ENCODE assay signal across 7 mouse cellular contexts in genomic region chr3:96262216-96262875, GRCm38 (mm10). TPM values are rescaled to one million over a fixed set of nuclear protein-coding genes. Genes with fewer than 3 reads are reported as not detected.
DNase-seq lines count a peak whose midpoint lies in the region; ATAC-seq lines count a peak whose summit lies in the region.

No protein-coding gene starts in this region.

- H3K4me3 ChIP-seq in embryonic facial prominence, embryonic 11.5 days (ENCODE audit: low read depth, low read length) = peak overlapping the region; percentile 55
- H3K4me3 ChIP-seq in limb, embryonic 11.5 days (ENCODE audit: low read depth, low read length) = peak overlapping the region; percentile 50
- peak overlapping the region; percentile 59 for H3K4me3 ChIP-seq in midbrain, embryonic 13.5 days (replicated peaks)

- peak overlapping the region; percentile 89 for H3K4me2 ChIP-seq in embryonic facial prominence, embryonic 11.5 days (ENCODE audit: low read depth, low read length)
- H3K4me2 ChIP-seq in limb, embryonic 11.5 days (ENCODE audit: low read depth, severe bottlenecking) = peak overlapping the region; percentile 83
- H3K4me2 ChIP-seq in midbrain, embryonic 13.5 days (replicated peaks) = peak overlapping the region; percentile 77

- no peaks in the 10 kb centered on the region; the same call in 1 of the 2 replicates for H3K4me1 ChIP-seq in embryonic facial prominence, embryonic 11.5 days (ENCODE audit: control insufficient read depth, insufficient read depth, low read length)
- H3K4me1 ChIP-seq in limb, embryonic 11.5 days (ENCODE audit: control insufficient read depth, insufficient read depth, low read length) = peaks cover 14% of the 10 kb centered on the region
- peaks cover 27% of the 10 kb centered on the region for H3K4me1 ChIP-seq in midbrain, embryonic 13.5 days (replicated peaks)

- H3K9ac ChIP-seq in embryonic facial prominence, embryonic 11.5 days (replicated peaks; ENCODE audit: low read length) = peak overlapping the region; percentile 80
- peak overlapping the region; percentile 77 for H3K9ac ChIP-seq in limb, embryonic 11.5 days (ENCODE audit: low read length)
- peak overlapping the region; percentile 80 for H3K9ac ChIP-seq in midbrain, embryonic 13.5 days (replicated peaks)

- peak; percentile 88 for DNase-seq in adrenal gland, postnatal 10 days
- peak; percentile 82 for DNase-seq in embryonic facial prominence, embryonic 11.5 days (ENCODE audit: low spot score)
- peak; percentile 100 for DNase-seq in heart, adult 11 months
- DNase-seq in kidney, adult 18-20 months = peak; percentile 76
- peak; percentile 78 for DNase-seq in limb, embryonic 11.5 days (ENCODE audit: low spot score)
- DNase-seq in spleen, postnatal 10 days (ENCODE audit: low spot score in 2 of 2) = peak; percentile 74 to 84

- under 1% methylated on average over 19 of the region's 19 CpGs for WGBS in embryonic facial prominence, embryonic 11.5 days
- WGBS in limb, embryonic 11.5 days = under 1% methylated on average over 19 of the region's 19 CpGs
- WGBS in midbrain, embryonic 13.5 days = 2% methylated on average over 19 of the region's 19 CpGs

- peak overlapping the region; percentile 98 for H3K27ac ChIP-seq in embryonic facial prominence, embryonic 11.5 days (replicated peaks; ENCODE audit: low read depth, low read length)
- peak overlapping the region; percentile 99 for H3K27ac ChIP-seq in limb, embryonic 11.5 days (replicated peaks; ENCODE audit: low read depth, low read length)
- H3K27ac ChIP-seq in midbrain, embryonic 13.5 days = peak overlapping the region; percentile 98

- H3K27me3 ChIP-seq in embryonic facial prominence, embryonic 11.5 days (ENCODE audit: control insufficient read depth, insufficient read depth, low read length) = no peaks in the 10 kb centered on the region
- H3K27me3 ChIP-seq in limb, embryonic 11.5 days (ENCODE audit: control insufficient read depth, insufficient read depth, low read length) = no peaks in the 10 kb centered on the region
- H3K27me3 ChIP-seq in midbrain, embryonic 13.5 days = no peaks in the 10 kb centered on the region

- peak; percentile 77 for ATAC-seq in embryonic facial prominence, embryonic 11.5 days (replicated peaks; ENCODE audit: insufficient number of reproducible peaks, low FRiP score, low TSS enrichment, low read depth)
- ATAC-seq in limb, embryonic 11.5 days (ENCODE audit: insufficient number of reproducible peaks, low FRiP score, low TSS enrichment, low read depth) = peak; percentile 76
- peak; percentile 80 for ATAC-seq in midbrain, embryonic 13.5 days

- no peaks in the 10 kb centered on the region for H3K36me3 ChIP-seq in embryonic facial prominence, embryonic 11.5 days (replicated peaks; ENCODE audit: control insufficient read depth, insufficient read depth, low read depth, low read length)
- H3K36me3 ChIP-seq in limb, embryonic 11.5 days (ENCODE audit: control insufficient read depth, insufficient read depth, low read length) = no peaks in the 10 kb centered on the region
- no peaks in the 10 kb centered on the region for H3K36me3 ChIP-seq in midbrain, embryonic 13.5 days

- H3K9me3 ChIP-seq in embryonic facial prominence, embryonic 11.5 days (replicated peaks; ENCODE audit: control insufficient read depth, low read length) = no peaks in the 10 kb centered on the region
- H3K9me3 ChIP-seq in limb, embryonic 11.5 days (ENCODE audit: control insufficient read depth, low read length) = no peaks in the 10 kb centered on the region
- no peaks in the 10 kb centered on the region for H3K9me3 ChIP-seq in midbrain, embryonic 13.5 days

RNA-seq across cellular contexts. Expression of gene Hist2h4, which starts 0.8 kb away (rescaled TPM):
- total RNA-seq in adrenal gland, postnatal 10 days (2021) = 10 to 100 TPM; 71.1 to 77.9 TPM
- 4.4 TPM in 2 replicates for polyA plus RNA-seq in embryonic facial prominence, embryonic 11.5 days (2014; fragmentation: Nextera tagmentation; extraction: Ambion mirVana)
- polyA plus RNA-seq in limb, embryonic 11.5 days (2014; fragmentation: Nextera tagmentation; extraction: Ambion mirVana) = 5.4 and 5.7 TPM in 2 replicates
- 11.1 and 13.2 TPM in 2 replicates for polyA plus RNA-seq in midbrain, embryonic 13.5 days (2015; fragmentation: Nextera tagmentation; extraction: Ambion mirVana)

RNA-seq across cellular contexts. Expression of gene Hist2h3b, which starts 6.1 kb away (rescaled TPM):
- total RNA-seq in adrenal gland, postnatal 10 days (2021) = 100 to 1,000 TPM; 500 to 681 TPM
- polyA plus RNA-seq in embryonic facial prominence, embryonic 11.5 days (2014; fragmentation: Nextera tagmentation; extraction: Ambion mirVana) = 79.1 and 90.2 TPM in 2 replicates
- 73.6 and 75.8 TPM in 2 replicates for polyA plus RNA-seq in limb, embryonic 11.5 days (2014; fragmentation: Nextera tagmentation; extraction: Ambion mirVana)
- 47.8 and 48.8 TPM in 2 replicates for polyA plus RNA-seq in midbrain, embryonic 13.5 days (2015; fragmentation: Nextera tagmentation; extraction: Ambion mirVana)

RNA-seq across cellular contexts. Expression of gene Hist2h2bb, which starts 7.2 kb away (rescaled TPM):
- total RNA-seq in adrenal gland, postnatal 10 days (2021) = 100 to 1,000 TPM; 491 to 635 TPM
- polyA plus RNA-seq in embryonic facial prominence, embryonic 11.5 days (2014; fragmentation: Nextera tagmentation; extraction: Ambion mirVana) = 18.6 and 25.6 TPM in 2 replicates
- 22.3 and 24.0 TPM in 2 replicates for polyA plus RNA-seq in limb, embryonic 11.5 days (2014; fragmentation: Nextera tagmentation; extraction: Ambion mirVana)
- polyA plus RNA-seq in midbrain, embryonic 13.5 days (2015; fragmentation: Nextera tagmentation; extraction: Ambion mirVana) = 9.1 TPM in 2 replicates

RNA-seq across cellular contexts. Expression of gene Hist2h3c1, which starts 15.9 kb away (rescaled TPM):
- total RNA-seq in adrenal gland, postnatal 10 days (2021) = under 1 TPM in 1 of 2 experiments, not detected in 1; 0.39 TPM
- polyA plus RNA-seq in embryonic facial prominence, embryonic 11.5 days (2014; fragmentation: Nextera tagmentation; extraction: Ambion mirVana) = 0.50 and 1.8 TPM in 2 replicates
- 0.28 TPM in 1 of 2 replicates, not detected in the other for polyA plus RNA-seq in limb, embryonic 11.5 days (2014; fragmentation: Nextera tagmentation; extraction: Ambion mirVana)
- polyA plus RNA-seq in midbrain, embryonic 13.5 days (2015; fragmentation: Nextera tagmentation; extraction: Ambion mirVana) = 0.34 TPM in 2 replicates

RNA-seq across cellular contexts. Expression of gene Hist2h2aa1, which starts 17.0 kb away (rescaled TPM):
- total RNA-seq in adrenal gland, postnatal 10 days (2021) = 10 to 100 TPM; 27.3 to 37.4 TPM
- 7.0 and 15.3 TPM in 2 replicates for polyA plus RNA-seq in embryonic facial prominence, embryonic 11.5 days (2014; fragmentation: Nextera tagmentation; extraction: Ambion mirVana)
- 14.6 and 15.5 TPM in 2 replicates for polyA plus RNA-seq in limb, embryonic 11.5 days (2014; fragmentation: Nextera tagmentation; extraction: Ambion mirVana)
- 23.2 and 42.5 TPM in 2 replicates for polyA plus RNA-seq in midbrain, embryonic 13.5 days (2015; fragmentation: Nextera tagmentation; extraction: Ambion mirVana)

Comparison
In these comparisons a context has a peak if more than half of its experiments do, and no peak if none do; other contexts are left out.
1. Peak in every context shown above with its lines: DNase-seq, ATAC-seq, H3K4me3 ChIP-seq and H3K27ac ChIP-seq.